Mouse (Mus musculus) midbrain, embryonic 11.5 days (tissue): ENCODE data around the gene Tnks1bp1. TPM values are rescaled to one million over a fixed set of nuclear protein-coding genes. Genes with fewer than 3 reads are reported as not detected.

ENCODE experiments used
- ATAC-seq: fragments of 200-750 bp; cut with Nextera tagmentation; 2 replicates; pipeline ENCODE4 v1.8.0; 2017; ENCODE audit warnings: moderate TSS enrichment, moderate library complexity; ENCODE audit not compliant: low FRiP score
- DNase-seq: peaks from one replicate; pipeline ENCODE4 v3.0.0; 2015; ENCODE audit warnings: low spot score; ENCODE audit errors: missing footprints
- H3K27ac ChIP-seq: fragments of 300-500 bp; sonication (generic); 2 replicates; pipeline ENCODE4 v1.5.1; 2014; ENCODE audit warnings: low read depth, low read length
- H3K27me3 ChIP-seq: fragments of 300-500 bp; sonication (generic); 2 replicates; pipeline ENCODE4 v1.6.1; 2014; ENCODE audit warnings: mild to moderate bottlenecking, low read length, moderate library complexity, mixed read lengths; ENCODE audit not compliant: control insufficient read depth, insufficient read depth
- H3K36me3 ChIP-seq: fragments of 300-500 bp; sonication (generic); 2 replicates; pipeline ENCODE4 v1.6.1; 2014; ENCODE audit warnings: mild to moderate bottlenecking, low read length, moderate library complexity, mixed read lengths; ENCODE audit not compliant: control insufficient read depth, insufficient read depth
- H3K4me1 ChIP-seq: fragments of 300-500 bp; sonication (generic); 2 replicates; pipeline ENCODE4 v1.6.1; 2014; ENCODE audit warnings: low read length; ENCODE audit not compliant: control insufficient read depth, insufficient read depth
- H3K4me2 ChIP-seq: fragments of 300-500 bp; sonication (generic); 2 replicates; pipeline ENCODE4 v1.6.1; 2014; ENCODE audit warnings: mild to moderate bottlenecking, moderate library complexity
- H3K4me3 ChIP-seq: fragments of 300-500 bp; sonication (generic); 2 replicates; pipeline ENCODE4 v1.5.1; 2014; ENCODE audit warnings: low read depth, low read length
- H3K9ac ChIP-seq: fragments of 300-500 bp; sonication (generic); 2 replicates; pipeline ENCODE4 v1.6.1; 2014; ENCODE audit warnings: low read length
- H3K9me3 ChIP-seq: fragments of 300-500 bp; sonication (generic); 2 replicates; pipeline ENCODE4 v1.6.1; 2016; ENCODE audit warnings: low read length; ENCODE audit not compliant: control insufficient read depth
- WGBS: fragments of 180-500 bp; shearing (Covaris S2); extraction: QIAGEN DNeasy Blood & Tissue Kit; methylation state at CpG from one replicate; pipeline ENCODE4 v1.1.7; 2014; 5-methylcytosine and 5-hydroxymethylcytosine counted together
- polyA plus RNA-seq: library from polyadenylated mRNA; unstranded; fragments of >200 nt; fragmentation: Nextera tagmentation; extraction: Ambion mirVana; gene quantifications from 2 replicates; pipeline ENCODE4 v1.2.1, GENCODE M21; 2014

The Tnks1bp1 gene
- polyA plus RNA-seq, 1 experiment from 2014 or later: 8.1 TPM

DNA sequence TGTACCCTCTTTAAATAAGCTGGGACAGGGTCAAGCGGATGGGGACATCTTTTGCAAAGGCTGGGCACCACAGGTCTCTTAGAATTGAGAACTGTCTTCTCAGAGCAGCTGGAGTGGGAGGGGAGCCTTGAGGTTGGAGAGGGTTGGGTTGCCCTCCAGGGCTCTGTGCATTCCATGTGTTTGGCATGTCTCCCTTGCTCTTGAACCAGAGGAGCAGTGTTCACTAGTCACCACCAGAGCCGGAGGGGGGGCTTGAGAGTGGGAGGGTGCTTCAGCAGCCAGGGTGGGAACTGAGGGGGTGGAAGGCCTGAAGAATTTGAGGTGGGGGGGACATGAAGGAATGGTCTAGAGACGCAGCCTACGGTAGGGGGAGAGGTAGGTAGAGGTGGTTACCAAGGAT is 1.5 kb downstream of the Tnks1bp1 start:
- Histone ChIP-seq H3K36me3 (peaks cover 15% of the 10 kb centered on the region; the same call in 1 of the 2 replicates), H3K9me3 (no peaks in the 10 kb centered on the region), H3K27me3 (no peaks in the 10 kb centered on the region), H3K4me1 (peaks cover 24% of the 10 kb centered on the region), H3K9ac (peak overlapping the region; percentile 12; the same call in 1 of the 2 replicates), H3K27ac (no peak overlapping the region), H3K4me3 (peak overlapping the region; percentile 61), H3K4me2 (peak overlapping the region; percentile 69)
- DNase-seq (peak; percentile 85), ATAC-seq (no peak)
- 68% methylated on average over 4 of the region's 4 CpGs for WGBS

DNA sequence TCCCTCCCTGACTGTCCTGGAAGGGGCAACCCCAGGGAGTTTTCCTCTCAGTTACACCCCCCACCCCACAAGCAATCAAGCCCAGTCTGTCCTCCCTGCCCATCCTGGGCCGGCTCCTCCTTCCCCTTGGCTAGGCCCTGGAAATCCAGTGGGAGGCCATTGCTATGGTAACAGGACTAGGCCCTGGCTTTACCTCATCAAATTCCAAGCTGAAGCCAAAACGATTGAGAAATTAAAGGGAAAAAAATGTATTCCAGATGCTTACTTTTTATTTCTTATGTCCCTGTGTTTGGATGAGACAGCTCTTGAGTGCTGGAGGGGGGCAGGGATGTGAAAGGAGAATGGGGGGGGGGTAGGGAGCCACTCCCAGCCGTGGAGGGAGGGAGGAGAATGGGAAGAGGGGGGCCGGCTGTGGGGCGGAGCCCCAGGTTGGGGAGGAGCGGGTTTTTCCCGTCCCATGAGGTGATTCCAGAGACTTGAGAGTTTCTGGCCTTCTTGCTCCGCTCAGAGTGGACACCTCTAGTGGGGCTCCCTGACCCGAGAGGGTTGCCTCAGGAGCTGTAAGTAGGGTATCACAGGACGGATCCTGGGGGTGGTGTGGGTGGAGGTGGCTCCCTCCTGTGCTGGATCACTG is 2.3 kb downstream of the Tnks1bp1 start:
- H3K4me1 ChIP-seq: peaks cover 24% of the 10 kb centered on the region
- DNase-seq (peak; percentile 91), ATAC-seq (peak; percentile 50)
- H3K27ac ChIP-seq: no peak overlapping the region; the same call in 1 of the 2 replicates
- H3K36me3 ChIP-seq: peaks cover 18% of the 10 kb centered on the region
- peak overlapping the region; percentile 19 for H3K4me3 ChIP-seq
- H3K4me2 ChIP-seq: peak overlapping the region; percentile 69
- no peaks in the 10 kb centered on the region for H3K27me3 ChIP-seq
- 7% methylated on average over 10 of the region's 10 CpGs for WGBS
- H3K9ac ChIP-seq: peak overlapping the region; percentile 49; the same call in 1 of the 2 replicates
- H3K9me3 ChIP-seq: no peaks in the 10 kb centered on the region

DNA sequence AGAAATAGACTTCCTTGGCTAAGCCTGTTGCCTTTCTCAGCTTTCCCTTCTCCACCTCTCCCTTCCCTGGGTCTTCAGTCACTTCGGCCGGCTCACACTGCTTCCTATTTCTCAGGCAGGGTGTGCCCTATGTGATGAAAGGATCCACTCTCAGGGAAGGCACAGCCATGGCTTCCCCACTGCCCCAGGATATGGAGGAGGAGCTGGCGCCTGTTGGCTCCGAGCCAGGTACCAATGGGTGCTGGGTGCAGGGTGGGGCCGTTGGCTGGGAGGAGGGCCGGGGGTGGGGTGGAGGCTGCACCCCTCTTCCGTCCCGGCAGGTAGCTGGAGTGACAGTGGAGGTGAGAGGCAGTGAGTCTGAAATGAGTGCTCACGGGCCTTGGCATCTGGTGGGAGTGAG is 2.9 kb downstream of the Tnks1bp1 start:
- DNase-seq (no peak), ATAC-seq (no peak)
- H3K9me3 ChIP-seq: no peaks in the 10 kb centered on the region
- peaks cover 17% of the 10 kb centered on the region for H3K36me3 ChIP-seq
- H3K4me2 ChIP-seq: peak overlapping the region; percentile 69
- no peaks in the 10 kb centered on the region for H3K27me3 ChIP-seq
- WGBS: 65% methylated on average over 9 of the region's 9 CpGs
- peaks cover 24% of the 10 kb centered on the region for H3K4me1 ChIP-seq
- H3K4me3 ChIP-seq: peak overlapping the region; percentile 19
- H3K9ac ChIP-seq: peak overlapping the region; percentile 38; the same call in 1 of the 2 replicates
- H3K27ac ChIP-seq: no peak overlapping the region; the same call in 1 of the 2 replicates

DNA sequence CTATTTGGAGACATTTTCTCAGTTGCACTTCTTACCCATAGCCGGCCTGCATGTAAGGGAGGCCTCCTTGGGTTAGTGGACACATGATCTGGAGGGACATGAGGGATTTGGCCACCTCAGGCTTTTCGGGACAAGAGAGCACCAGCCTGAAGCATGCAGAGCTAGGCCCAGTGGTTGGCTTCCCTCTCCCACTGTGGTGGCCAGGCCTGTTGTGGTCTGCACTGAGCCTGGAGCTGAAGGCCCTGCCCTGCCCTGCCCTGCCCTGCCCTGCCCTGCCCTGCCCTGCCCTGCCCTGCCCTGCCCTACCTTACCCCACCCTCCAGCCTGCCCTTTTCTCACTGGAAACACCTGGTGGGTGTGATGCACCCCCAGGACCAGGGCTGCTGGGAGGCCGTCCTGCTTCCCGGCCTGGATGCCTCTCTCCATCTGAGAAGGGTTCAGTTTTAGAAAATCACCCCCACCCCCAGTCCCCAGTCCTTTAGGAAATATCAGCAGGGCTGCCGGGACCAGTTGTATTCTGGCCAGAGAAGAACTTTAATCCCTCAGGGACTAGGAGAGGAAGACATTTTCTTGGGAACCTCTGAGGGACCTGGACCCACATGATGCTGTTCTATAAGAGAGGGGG is 5.5 kb downstream of the Tnks1bp1 start:
- Histone ChIP-seq H3K4me2 (no peak overlapping the region), H3K27me3 (no peaks in the 10 kb centered on the region), H3K27ac (no peak overlapping the region), H3K4me1 (peaks cover 24% of the 10 kb centered on the region), H3K36me3 (peaks cover 25% of the 10 kb centered on the region), H3K4me3 (no peak overlapping the region), H3K9ac (no peak overlapping the region), H3K9me3 (no peaks in the 10 kb centered on the region)
- ATAC-seq: no peak
- 86% methylated on average over 5 of the region's 5 CpGs for WGBS
- DNase-seq: no peak

DNA sequence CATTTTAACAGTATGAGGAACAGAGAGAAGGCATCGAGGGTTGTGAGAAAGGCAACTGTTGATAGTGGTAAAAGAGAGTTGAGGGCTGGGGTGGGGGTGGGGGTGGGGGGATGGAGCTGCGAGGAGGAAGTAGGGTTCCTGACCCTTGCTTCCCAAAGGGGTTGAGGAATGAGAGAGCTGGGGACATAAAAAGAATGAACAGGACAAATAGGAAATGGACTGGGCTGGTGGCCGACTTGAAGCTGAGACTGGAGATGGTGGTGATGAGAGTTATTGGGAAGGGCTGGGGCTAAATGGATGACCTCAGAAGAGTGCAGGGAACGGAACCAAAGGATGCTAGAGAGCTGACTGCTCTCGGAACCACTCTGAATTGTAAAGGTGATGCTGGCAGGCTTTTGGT is 8.9 kb downstream of the Tnks1bp1 start:
- H3K4me3 ChIP-seq: no peak overlapping the region
- H3K4me2 ChIP-seq: no peak overlapping the region
- peaks cover 41% of the 10 kb centered on the region for H3K36me3 ChIP-seq
- no peaks in the 10 kb centered on the region for H3K27me3 ChIP-seq
- ATAC-seq: no peak
- WGBS: 77% methylated on average over 5 of the region's 5 CpGs
- no peak overlapping the region for H3K9ac ChIP-seq
- no peaks in the 10 kb centered on the region for H3K4me1 ChIP-seq
- no peak for DNase-seq
- H3K27ac ChIP-seq: no peak overlapping the region
- H3K9me3 ChIP-seq: no peaks in the 10 kb centered on the region

DNA sequence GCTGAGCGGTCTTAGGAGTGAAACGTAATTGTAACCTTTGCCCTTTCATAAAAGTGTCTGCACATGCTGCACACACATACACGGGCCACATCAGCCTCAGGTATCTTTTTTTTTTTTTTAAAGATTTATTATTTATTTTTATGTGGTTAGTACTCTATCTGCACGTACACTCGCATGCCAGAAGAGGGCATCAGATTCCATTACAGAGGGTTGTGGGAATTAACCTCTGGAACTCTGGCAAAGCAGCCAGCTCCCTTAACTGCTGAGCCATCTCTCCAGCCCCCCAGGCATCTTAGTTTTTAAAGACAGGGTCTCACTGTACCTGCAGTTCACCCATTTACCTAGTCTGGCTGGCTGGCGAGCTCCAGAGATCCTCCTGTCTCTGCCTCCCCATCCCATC is 11.9 kb downstream of the Tnks1bp1 start:
- H3K9me3 ChIP-seq: no peaks in the 10 kb centered on the region
- H3K36me3 ChIP-seq: peaks cover 40% of the 10 kb centered on the region
- no peak overlapping the region for H3K9ac ChIP-seq
- H3K27ac ChIP-seq: no peak overlapping the region
- H3K4me3 ChIP-seq: no peak overlapping the region
- H3K4me2 ChIP-seq: no peak overlapping the region
- no peak for DNase-seq
- ATAC-seq: no peak
- no peaks in the 10 kb centered on the region for H3K27me3 ChIP-seq
- 94% methylated on average over 6 of the region's 6 CpGs for WGBS
- H3K4me1 ChIP-seq: no peaks in the 10 kb centered on the region

DNA sequence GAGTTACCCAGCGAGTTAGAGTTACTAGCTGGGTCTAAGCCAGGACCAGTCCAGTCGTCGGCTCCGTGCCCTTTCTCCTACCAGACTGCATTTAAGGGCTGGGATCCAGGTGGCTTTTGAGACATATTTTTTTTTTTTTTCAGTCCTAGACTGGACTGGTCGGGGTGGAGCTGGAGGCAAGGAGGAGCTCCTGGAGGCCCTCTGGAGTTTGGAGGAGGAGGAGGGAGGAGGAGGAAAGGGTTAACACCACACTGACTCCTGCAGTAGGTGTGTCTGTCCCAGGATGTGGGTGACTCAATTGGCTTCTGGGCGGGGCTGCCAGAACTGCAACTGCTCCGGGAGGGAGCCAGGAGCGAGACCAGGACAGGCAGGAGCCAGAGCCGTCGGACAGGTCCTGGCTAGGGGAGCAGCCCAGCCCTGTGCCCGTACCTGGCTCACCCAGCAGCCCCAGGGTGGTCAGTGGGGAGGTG is 12.8 kb downstream of the Tnks1bp1 start:
- Histone ChIP-seq H3K9ac (no peak overlapping the region), H3K27ac (no peak overlapping the region), H3K36me3 (peaks cover 34% of the 10 kb centered on the region), H3K4me2 (no peak overlapping the region), H3K4me1 (no peaks in the 10 kb centered on the region), H3K9me3 (no peaks in the 10 kb centered on the region), H3K27me3 (no peaks in the 10 kb centered on the region), H3K4me3 (no peak overlapping the region)
- 24% methylated on average over 11 of the region's 11 CpGs for WGBS
- no peak for DNase-seq
- peak; percentile 47 for ATAC-seq

DNA sequence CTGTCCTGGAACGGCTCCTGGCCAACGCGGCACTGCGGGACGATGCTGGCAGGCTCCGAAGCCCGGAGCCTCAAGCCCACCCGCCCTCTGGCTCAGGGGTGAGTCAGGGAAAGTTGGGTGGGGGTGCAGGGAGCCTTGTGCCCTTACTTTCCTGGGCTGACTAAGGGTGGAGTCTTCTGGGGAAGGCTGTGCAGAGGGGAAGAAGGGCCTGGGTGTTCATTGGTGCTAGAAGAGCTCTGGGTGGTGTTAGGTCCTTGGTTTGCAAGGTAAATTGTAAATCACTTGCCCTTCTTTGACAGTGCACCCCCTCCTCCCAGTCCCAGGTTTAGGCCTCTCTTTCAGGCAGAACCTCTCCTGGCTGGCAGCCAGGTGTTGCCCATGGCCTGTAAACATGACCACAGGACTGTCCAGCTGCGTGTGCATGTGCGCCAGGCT is 13.3 kb downstream of the Tnks1bp1 start:
- WGBS: 48% methylated on average over 10 of the region's 10 CpGs
- H3K4me2 ChIP-seq: no peak overlapping the region
- peaks cover 31% of the 10 kb centered on the region for H3K36me3 ChIP-seq
- H3K4me1 ChIP-seq: no peaks in the 10 kb centered on the region
- H3K9ac ChIP-seq: no peak overlapping the region
- H3K9me3 ChIP-seq: no peaks in the 10 kb centered on the region
- no peak overlapping the region for H3K27ac ChIP-seq
- H3K4me3 ChIP-seq: no peak overlapping the region
- DNase-seq (no peak), ATAC-seq (no peak; the same call in 1 of the 2 replicates)
- no peaks in the 10 kb centered on the region for H3K27me3 ChIP-seq

DNA sequence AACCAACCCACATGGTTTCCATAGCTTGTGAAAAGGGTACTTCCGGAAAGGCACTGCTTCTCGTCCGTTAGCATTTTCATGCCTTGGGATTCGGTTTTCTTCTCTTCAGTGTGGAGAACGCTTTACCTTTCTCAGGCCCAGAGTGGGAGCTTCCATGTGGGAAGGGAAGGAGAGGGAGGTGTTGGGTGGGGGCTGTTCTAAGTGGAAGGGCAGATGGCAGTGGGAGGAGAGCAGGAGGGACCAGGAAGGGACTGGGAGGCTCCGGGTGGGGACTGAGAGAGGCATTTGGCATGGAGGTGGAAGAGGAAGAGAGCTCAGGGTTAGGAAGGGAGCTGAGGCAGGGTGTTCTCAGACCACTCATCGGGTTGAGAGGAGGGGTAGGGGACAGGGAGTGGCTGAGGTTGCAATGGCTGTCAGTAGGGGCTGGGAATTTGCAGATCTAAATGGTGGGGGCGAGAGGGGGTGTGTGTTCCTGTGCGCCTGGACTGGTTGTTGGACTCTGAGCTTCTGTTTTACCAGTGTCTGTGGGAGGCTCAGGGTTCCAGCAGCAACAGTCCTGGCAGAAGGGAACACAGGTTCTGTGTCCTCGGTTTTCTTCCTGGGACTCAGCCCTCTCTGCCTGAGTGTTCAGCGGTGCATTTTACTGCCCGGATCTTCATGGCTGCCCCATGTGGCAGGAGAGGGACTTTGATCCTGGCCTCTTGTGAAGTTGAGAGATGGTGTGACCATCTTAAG is 17.5 kb downstream of the Tnks1bp1 start:
- DNase-seq (no peak), ATAC-seq (no peak)
- Histone ChIP-seq H3K27me3 (no peaks in the 10 kb centered on the region), H3K4me2 (no peak overlapping the region), H3K9ac (no peak overlapping the region), H3K36me3 (peaks cover 12% of the 10 kb centered on the region), H3K4me3 (no peak overlapping the region), H3K9me3 (no peaks in the 10 kb centered on the region), H3K27ac (no peak overlapping the region), H3K4me1 (no peaks in the 10 kb centered on the region)
- 91% methylated on average over 12 of the region's 12 CpGs for WGBS
